Mouse (Mus musculus) activated CD4-positive, CD25-positive, alpha-beta regulatory T cell, adult 4 months (primary cell): ENCODE measurements at regions not wholly inside any gene's neighbourhood (a gene's known extent, or its start where the extent isn't known, plus 50 kb on each side); places are given as distances from the start of the nearest gene placed in this dataset.

Experiments used
- ATAC-seq: one replicate; pipeline ENCODE4 v1.8.0; 2017

- no peak for ATAC-seq
Measured at GRCm38 (mm10) chr3:54443791-54444190, 82.9 kb downstream of the Postn start.

GRCm38 (mm10) chr3:54446889-54447288 lies 86.0 kb downstream of the Postn start:
- no peak for ATAC-seq

- ATAC-seq: no peak
Measured at GRCm38 (mm10) chr3:54457416-54457815, 96.5 kb downstream of the Postn start.

- ATAC-seq: no peak
Measured at GRCm38 (mm10) chr3:54461366-54461765, 100.5 kb downstream of the Postn start.

- ATAC-seq: no peak
Measured at GRCm38 (mm10) chr3:54466097-54466496, 105.2 kb downstream of the Postn start.

GRCm38 (mm10) chr3:54474209-54474608 lies 113.3 kb downstream of the Postn start:
- no peak for ATAC-seq

GRCm38 (mm10) chr3:54475879-54476278 lies 115.0 kb downstream of the Postn start:
- ATAC-seq: no peak

GRCm38 (mm10) chr3:54477986-54478385 lies 117.1 kb downstream of the Postn start:
- ATAC-seq: no peak

GRCm38 (mm10) chr3:54480251-54480650 lies 119.3 kb downstream of the Postn start:
- ATAC-seq: no peak

- ATAC-seq: no peak
Measured at GRCm38 (mm10) chr3:54487346-54487745, 126.4 kb downstream of the Postn start.

- ATAC-seq: no peak
Measured at GRCm38 (mm10) chr3:54487844-54488243, 126.9 kb downstream of the Postn start.

GRCm38 (mm10) chr3:54490249-54490900 lies 129.5 kb downstream of the Postn start:
- no peak for ATAC-seq

GRCm38 (mm10) chr3:54493567-54493966 lies 132.7 kb downstream of the Postn start:
- no peak for ATAC-seq

GRCm38 (mm10) chr3:54504997-54505396 lies 144.1 kb downstream of the Postn start:
- no peak for ATAC-seq

- no peak for ATAC-seq
Measured at GRCm38 (mm10) chr3:54507575-54507974, 146.7 kb downstream of the Postn start.

- no peak for ATAC-seq
Measured at GRCm38 (mm10) chr3:54508906-54509305, 148.0 kb downstream of the Postn start.

GRCm38 (mm10) chr3:54517251-54517650 lies 156.3 kb downstream of the Postn start:
- ATAC-seq: no peak

- no peak for ATAC-seq
Measured at GRCm38 (mm10) chr3:54522716-54523115, 161.8 kb downstream of the Postn start.

GRCm38 (mm10) chr3:54526618-54527017 lies 165.7 kb downstream of the Postn start:
- no peak for ATAC-seq

GRCm38 (mm10) chr3:54528292-54528691 lies 164.3 kb upstream of the Supt20 start:
- ATAC-seq: no peak

- no peak for ATAC-seq
Measured at GRCm38 (mm10) chr3:54530251-54530650, 162.4 kb upstream of the Supt20 start.

- ATAC-seq: no peak
Measured at GRCm38 (mm10) chr3:54535361-54535760, 157.2 kb upstream of the Supt20 start.

- no peak for ATAC-seq
Measured at GRCm38 (mm10) chr3:54538055-54538454, 154.6 kb upstream of the Supt20 start.

GRCm38 (mm10) chr3:54540540-54541080 lies 152.0 kb upstream of the Supt20 start:
- no peak for ATAC-seq

GRCm38 (mm10) chr3:54541389-54541788 lies 151.2 kb upstream of the Supt20 start:
- ATAC-seq: no peak
